Mouse (Mus musculus) CH12.LX (cell line): ENCODE data around the gene Sergef.

Experiments used
- E2F4 ChIP-seq: IDR thresholded peaks from 2 replicates; pipeline ENCODE4 v1.6.1; 2011; ENCODE audit warnings: low read depth, low read length, improper control_type of control experiment; ENCODE audit not compliant: insufficient replicate concordance
- EP300 ChIP-seq: IDR thresholded peaks from 2 replicates; pipeline ENCODE4 v1.6.1; 2011; ENCODE audit warnings: low read length, improper control_type of control experiment
- POLR2A ChIP-seq: IDR thresholded peaks from 2 replicates; pipeline ENCODE4 v1.6.1; 2011; ENCODE audit warnings: low read depth, mild to moderate bottlenecking, improper control_type of control experiment, low read length

GRCm38 (mm10) chr7:46483050-46483449 is 156.6 kb downstream of the Sergef start:
- TF ChIP-seq E2F4 (no peak), POLR2A (no peak), EP300 (no peak)
